Mouse (Mus musculus) kidney, postnatal 0 days (tissue): ENCODE measurements around the gene Emc6. TPM values are rescaled to one million over a fixed set of nuclear protein-coding genes. Genes with fewer than 3 reads are reported as not detected.
A peak's percentile ranks its signal among the peaks of the same experiment; 100 is the strongest.

Source experiments
- ATAC-seq: fragments of 200-750 bp; cut with Nextera tagmentation; replicated peaks from 2 replicates; pipeline ENCODE4 v1.8.0; 2017; ENCODE audit warnings: low read depth, moderate number of reproducible peaks, moderate TSS enrichment, moderate library complexity; ENCODE audit not compliant: low FRiP score
- DNase-seq: peaks from one replicate; pipeline ENCODE4 v3.0.0-alpha.2; 2016; ENCODE audit warnings: low spot score
- H3K27ac ChIP-seq: fragments of 300-500 bp; sonication (generic); 2 replicates; pipeline ENCODE4 v1.5.1; 2014; ENCODE audit warnings: mild to moderate bottlenecking
- H3K27me3 ChIP-seq: fragments of 300-500 bp; sonication (generic); 2 replicates; pipeline ENCODE4 v1.6.1; 2014; ENCODE audit warnings: low read length, mixed read lengths; ENCODE audit not compliant: insufficient read depth
- H3K36me3 ChIP-seq: fragments of 300-500 bp; sonication (generic); 2 replicates; pipeline ENCODE4 v1.6.1; 2014; ENCODE audit warnings: low read length, mixed read lengths; ENCODE audit not compliant: insufficient read depth
- H3K4me1 ChIP-seq: fragments of 300-500 bp; sonication (generic); replicated peaks from 2 replicates; pipeline ENCODE4 v1.6.1; 2014; ENCODE audit warnings: antibody characterized with exemption, low read length, mixed read lengths; ENCODE audit not compliant: insufficient read depth
- H3K4me2 ChIP-seq: fragments of 300-500 bp; sonication (generic); 2 replicates; pipeline ENCODE4 v1.6.1; 2014; ENCODE audit warnings: mild to moderate bottlenecking, low read length, moderate library complexity, mixed read lengths
- H3K4me3 ChIP-seq: fragments of 300-500 bp; sonication (generic); replicated peaks from 2 replicates; pipeline ENCODE4 v1.5.1; 2014; ENCODE audit warnings: low read depth, low read length
- H3K9ac ChIP-seq: fragments of 300-500 bp; sonication (generic); 2 replicates; pipeline ENCODE4 v1.6.1; 2014; ENCODE audit warnings: low read depth, low read length
- H3K9me3 ChIP-seq: fragments of 300-500 bp; sonication (generic); replicated peaks from 2 replicates; pipeline ENCODE4 v1.6.1; 2016; ENCODE audit warnings: low read length, inconsistent platforms, mixed read lengths
- CTCF ChIP-seq: IDR thresholded peaks from 2 replicates; pipeline ENCODE4 v1.5.1; 2016; ENCODE audit warnings: antibody characterized with exemption, low read depth, mild to moderate bottlenecking, moderate library complexity
- WGBS: fragments of 180-500 bp; shearing (Covaris S2); extraction: QIAGEN DNeasy Blood & Tissue Kit; methylation state at CpG from one replicate; pipeline ENCODE4 v1.1.7; 2014; 5-methylcytosine and 5-hydroxymethylcytosine counted together
- polyA plus RNA-seq: library from polyadenylated mRNA; unstranded; fragments of >200 nt; fragmentation: Nextera tagmentation; extraction: Ambion mirVana; gene quantifications from 2 replicates; pipeline ENCODE4 v1.2.1, GENCODE M21; 2015

Emc6 gene
- polyA plus RNA-seq, 1 experiment from 2014 or later: 187 TPM

DNA sequence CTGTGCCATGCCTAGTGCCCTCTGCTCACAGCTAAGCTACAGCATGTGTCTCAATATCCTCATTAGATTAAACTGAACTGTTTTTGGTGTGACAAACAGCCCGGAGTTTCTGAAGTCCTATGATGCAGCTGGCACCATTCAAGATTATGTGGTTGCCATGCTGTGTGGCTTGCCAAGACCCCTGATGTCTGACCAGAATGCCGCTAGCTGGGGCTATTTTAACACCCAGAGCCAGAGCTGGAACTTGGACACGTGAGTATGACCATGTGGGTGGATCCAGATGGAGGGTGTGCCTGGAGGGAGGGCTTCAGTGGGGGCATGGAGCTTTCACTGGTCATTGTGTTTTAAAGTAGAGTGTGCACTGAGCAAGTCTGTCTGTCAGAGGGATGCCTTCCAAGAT is 37.1 kb upstream of the Emc6 start:
- TF ChIP-seq CTCF: no peak
- no peak overlapping the region for H3K9ac ChIP-seq
- no peaks in the 10 kb centered on the region for H3K36me3 ChIP-seq
- no peak overlapping the region for H3K27ac ChIP-seq
- no peaks in the 10 kb centered on the region for H3K4me1 ChIP-seq
- ATAC-seq: no peak
- no peaks in the 10 kb centered on the region for H3K9me3 ChIP-seq
- H3K4me3 ChIP-seq: no peak overlapping the region
- no peak overlapping the region for H3K4me2 ChIP-seq
- 74% methylated on average over 3 of the region's 3 CpGs for WGBS
- DNase-seq: no peak
- H3K27me3 ChIP-seq: no peaks in the 10 kb centered on the region

- 86% methylated on average over 2 of the region's 2 CpGs for WGBS
- DNase-seq (no peak), ATAC-seq (no peak)
- Histone ChIP-seq H3K4me3 (no peak overlapping the region), H3K4me2 (no peak overlapping the region), H3K27ac (no peak overlapping the region), H3K36me3 (no peaks in the 10 kb centered on the region), H3K9ac (no peak overlapping the region), H3K27me3 (no peaks in the 10 kb centered on the region), H3K4me1 (no peaks in the 10 kb centered on the region), H3K9me3 (no peaks in the 10 kb centered on the region)
- peak; percentile 44; the same call in 1 of the 2 replicates for TF ChIP-seq CTCF
These were observed 30.8 kb upstream of the Emc6 start for GRCm38 (mm10) chr11:73207621-73208020.

DNA sequence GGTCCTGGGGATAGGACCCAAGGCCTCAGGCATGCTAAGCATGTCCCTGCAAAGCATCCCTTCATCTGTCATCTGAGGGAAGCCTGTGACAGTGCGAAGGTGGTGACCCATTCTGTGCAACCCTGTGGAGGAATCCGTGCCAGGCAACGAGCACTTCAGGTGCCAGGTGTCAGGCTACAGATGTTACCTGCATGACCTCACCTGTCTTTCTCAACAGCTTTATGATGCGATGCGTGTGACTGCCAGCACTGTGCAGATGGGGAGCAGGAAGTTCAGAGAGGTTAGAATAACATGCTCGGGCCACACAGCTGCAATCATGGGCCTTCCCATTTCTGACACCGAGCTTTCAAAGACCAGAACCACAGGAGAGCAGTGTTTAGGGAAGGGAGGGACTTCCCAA is 28.4 kb upstream of the Emc6 start:
- Histone ChIP-seq H3K27ac (no peak overlapping the region), H3K9ac (no peak overlapping the region), H3K9me3 (no peaks in the 10 kb centered on the region), H3K27me3 (no peaks in the 10 kb centered on the region), H3K36me3 (no peaks in the 10 kb centered on the region), H3K4me2 (no peak overlapping the region), H3K4me1 (no peaks in the 10 kb centered on the region), H3K4me3 (no peak overlapping the region)
- TF ChIP-seq CTCF: no peak
- ATAC-seq (no peak), DNase-seq (no peak)
- 14% methylated on average over 7 of the region's 7 CpGs for WGBS

- no peak for DNase-seq
- Histone ChIP-seq H3K4me2 (no peak overlapping the region), H3K9me3 (no peaks in the 10 kb centered on the region), H3K4me3 (no peak overlapping the region), H3K27ac (no peak overlapping the region), H3K4me1 (no peaks in the 10 kb centered on the region), H3K9ac (no peak overlapping the region), H3K36me3 (no peaks in the 10 kb centered on the region), H3K27me3 (no peaks in the 10 kb centered on the region)
- 88% methylated on average over 8 of the region's 8 CpGs for WGBS
- ATAC-seq: no peak
- TF ChIP-seq CTCF: no peak
These were observed 27.1 kb upstream of the Emc6 start for GRCm38 (mm10) chr11:73203895-73204294.

- peak; percentile 51; the same call in 1 of the 2 replicates for TF ChIP-seq CTCF
- no peaks in the 10 kb centered on the region for H3K27me3 ChIP-seq
- no peak overlapping the region for H3K4me2 ChIP-seq
- ATAC-seq: no peak
- WGBS: 34% methylated on average over 4 of the region's 4 CpGs
- H3K36me3 ChIP-seq: no peaks in the 10 kb centered on the region
- no peaks in the 10 kb centered on the region for H3K4me1 ChIP-seq
- no peak overlapping the region for H3K4me3 ChIP-seq
- no peaks in the 10 kb centered on the region for H3K9me3 ChIP-seq
- DNase-seq: peak; percentile 36
- no peak overlapping the region for H3K27ac ChIP-seq
- H3K9ac ChIP-seq: no peak overlapping the region
These were observed 24.8 kb upstream of the Emc6 start for GRCm38 (mm10) chr11:73201597-73201996.

GRCm38 (mm10) chr11:73201021-73201420 is 24.2 kb upstream of the Emc6 start:
- no peak overlapping the region for H3K27ac ChIP-seq
- DNase-seq: no peak
- H3K4me1 ChIP-seq: no peaks in the 10 kb centered on the region

GRCm38 (mm10) chr11:73199879-73200278 is 23.0 kb upstream of the Emc6 start:
- WGBS: 1% methylated on average over 12 of the region's 12 CpGs
- no peaks in the 10 kb centered on the region for H3K4me1 ChIP-seq
- H3K27me3 ChIP-seq: no peaks in the 10 kb centered on the region
- no peak for ATAC-seq
- H3K4me3 ChIP-seq: peak overlapping the region; percentile 59
- H3K36me3 ChIP-seq: 0 out of 2 replicates have a peak, but pooled peaks cover 9% of the 10 kb centered on the region
- H3K9ac ChIP-seq: peak overlapping the region; percentile 66
- no peak overlapping the region for H3K27ac ChIP-seq
- H3K9me3 ChIP-seq: no peaks in the 10 kb centered on the region
- H3K4me2 ChIP-seq: peak overlapping the region; percentile 69
- no peak for DNase-seq
- no peak for TF ChIP-seq CTCF

More at GRCm38 (mm10) chr11:73201021-73201420, 24.2 kb upstream of the Emc6 start:
- no peak overlapping the region for H3K9ac ChIP-seq
- H3K4me2 ChIP-seq: no peak overlapping the region
- no peaks in the 10 kb centered on the region for H3K27me3 ChIP-seq
- H3K4me3 ChIP-seq: no peak overlapping the region
- H3K9me3 ChIP-seq: no peaks in the 10 kb centered on the region
- no peak for TF ChIP-seq CTCF
- WGBS: 76% methylated on average over 2 of the region's 2 CpGs
- H3K36me3 ChIP-seq: 0 out of 2 replicates have a peak, but pooled peaks cover under 1% of the 10 kb centered on the region
- ATAC-seq: no peak
